Comparison of ENCODE assay signal across 10 mouse cellular contexts in the genomic region with DNA sequence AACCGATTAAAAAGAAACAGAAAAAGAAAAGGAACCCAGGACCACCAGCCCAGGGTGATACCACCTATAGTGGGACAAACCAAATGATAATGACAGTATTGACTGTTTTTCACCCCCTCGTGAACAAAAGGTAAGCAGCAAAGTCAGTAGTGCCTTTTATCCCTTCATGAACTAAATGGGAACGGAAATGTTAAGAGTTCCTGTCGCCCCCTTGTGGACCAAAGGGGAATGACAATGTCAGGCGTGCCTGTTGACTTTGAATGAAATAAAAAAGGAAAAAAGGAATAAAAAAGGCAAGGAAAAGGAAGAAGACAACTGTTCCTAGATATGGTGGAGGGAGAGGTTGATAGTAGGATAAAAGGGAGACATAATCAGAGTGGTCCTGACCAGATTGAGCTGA. TPM values are rescaled to one million over a fixed set of nuclear protein-coding genes. Genes with fewer than 3 reads are reported as not detected.
DNase-seq lines count a peak whose midpoint lies in the region; ATAC-seq and TF ChIP-seq lines count a peak whose summit lies in the region.
"Had no signal": no experiment of that assay in that cellular context is flagged by ENCODE, and none has a peak within 500 bp of the region (broad histone marks: within the 10 kb centered on the region; RNA-seq: fewer than 3 reads in every experiment).

No protein-coding gene starts in this region.

- no peak overlapping the region for H3K27ac ChIP-seq in hindbrain, embryonic 10.5 days
- no peak overlapping the region for H3K27ac ChIP-seq in hindbrain, embryonic 13.5 days
- no peak overlapping the region for H3K27ac ChIP-seq in liver, postnatal 0 days (ENCODE audit: low read depth)
- H3K27ac ChIP-seq: heart, embryonic 15.5 days; stomach, embryonic 15.5 days had no signal

- TF ChIP-seq EP300 in liver, postnatal 0 days (IDR thresholded peaks at IDR 0.05; ENCODE audit: low read depth) = no peak

- WGBS in hindbrain, embryonic 10.5 days = 33% methylated on average over 5 of the region's 5 CpGs
- WGBS in hindbrain, embryonic 13.5 days = 26% methylated on average over 5 of the region's 5 CpGs
- 22% methylated on average over 5 of the region's 5 CpGs for WGBS in liver, postnatal 0 days (ENCODE audit: insufficient replicate concordance)

- no peak overlapping the region for H3K4me3 ChIP-seq in hindbrain, embryonic 10.5 days
- H3K4me3 ChIP-seq in hindbrain, embryonic 13.5 days = no peak overlapping the region
- H3K4me3 ChIP-seq in liver, postnatal 0 days (ENCODE audit: low read depth, low read length) = no peak overlapping the region
- H3K4me3 ChIP-seq: heart, embryonic 15.5 days; stomach, embryonic 15.5 days had no signal

- H3K27me3 ChIP-seq in hindbrain, embryonic 10.5 days (ENCODE audit: insufficient read depth, poor library complexity, severe bottlenecking) = no peaks in the 10 kb centered on the region
- no peaks in the 10 kb centered on the region for H3K27me3 ChIP-seq in hindbrain, embryonic 13.5 days
- H3K27me3 ChIP-seq in liver, postnatal 0 days (ENCODE audit: insufficient read depth, low read length) = no peaks in the 10 kb centered on the region
- H3K27me3 ChIP-seq: heart, embryonic 15.5 days; stomach, embryonic 15.5 days had no signal

- H3K4me2 ChIP-seq in hindbrain, embryonic 13.5 days = no peak overlapping the region
- no peak overlapping the region for H3K4me2 ChIP-seq in liver, postnatal 0 days (ENCODE audit: low read depth, low read length)
- H3K4me2 ChIP-seq: heart, embryonic 15.5 days; stomach, embryonic 15.5 days had no signal

- H3K4me1 ChIP-seq in hindbrain, embryonic 10.5 days (replicated peaks) = no peaks in the 10 kb centered on the region
- H3K4me1 ChIP-seq in hindbrain, embryonic 13.5 days (replicated peaks) = no peaks in the 10 kb centered on the region
- H3K4me1 ChIP-seq in liver, postnatal 0 days (ENCODE audit: insufficient read depth) = no peaks in the 10 kb centered on the region
- H3K4me1 ChIP-seq: heart, embryonic 15.5 days; stomach, embryonic 15.5 days had no signal

- TF ChIP-seq CTCF in liver, postnatal 0 days (IDR thresholded peaks at IDR 0.05; ENCODE audit: low read depth) = peak; percentile 72

- H3K9ac ChIP-seq in hindbrain, embryonic 13.5 days = no peak overlapping the region
- no peak overlapping the region for H3K9ac ChIP-seq in liver, postnatal 0 days (replicated peaks)
- H3K9ac ChIP-seq: heart, embryonic 15.5 days; stomach, embryonic 15.5 days had no signal

- peak; percentile 22 for DNase-seq in hindbrain, embryonic 10.5 days (ENCODE audit: low spot score)
- peak; percentile 13 for DNase-seq in urinary bladder, postnatal 14 days (ENCODE audit: low spot score)
- DNase-seq in urinary bladder, postnatal 36 days (ENCODE audit: low spot score in 2 of 2) = no peak
- DNase-seq in embryo, embryonic 11 days = peak; percentile 42
- DNase-seq in liver, postnatal 0 days = peak; percentile 27
- no peak for DNase-seq in spleen, adult 12 weeks (ENCODE audit: low spot score)
- DNase-seq in Muller cell, postnatal 12 days (ENCODE audit: inconsistent ontology term) = no peak

- no peaks in the 10 kb centered on the region for H3K36me3 ChIP-seq in hindbrain, embryonic 10.5 days
- no peaks in the 10 kb centered on the region for H3K36me3 ChIP-seq in hindbrain, embryonic 13.5 days
- H3K36me3 ChIP-seq in liver, postnatal 0 days (replicated peaks; ENCODE audit: insufficient read depth, low read length) = no peaks in the 10 kb centered on the region
- H3K36me3 ChIP-seq: heart, embryonic 15.5 days; stomach, embryonic 15.5 days had no signal

- no peak for ATAC-seq in hindbrain, embryonic 13.5 days (ENCODE audit: low FRiP score)
- ATAC-seq in liver, postnatal 0 days = no peak

- H3K9me3 ChIP-seq in hindbrain, embryonic 10.5 days = no peaks in the 10 kb centered on the region
- H3K9me3 ChIP-seq in hindbrain, embryonic 13.5 days = no peaks in the 10 kb centered on the region
- H3K9me3 ChIP-seq in liver, postnatal 0 days (ENCODE audit: low read length) = no peaks in the 10 kb centered on the region
- H3K9me3 ChIP-seq: heart, embryonic 15.5 days; stomach, embryonic 15.5 days had no signal

RNA-seq across cellular contexts. Expression of gene Rhox5, which starts 6.5 kb away (rescaled TPM):
- 1.5 TPM in 2 replicates for polyA plus RNA-seq in hindbrain, embryonic 10.5 days (2016; fragmentation: Nextera tagmentation; extraction: Ambion mirVana)
- polyA plus RNA-seq in hindbrain, embryonic 13.5 days (2015; fragmentation: Nextera tagmentation; extraction: Ambion mirVana) = 0.36 TPM in 1 of 2 replicates, not detected in the other
- polyA plus RNA-seq in liver, postnatal 0 days (2015; fragmentation: Nextera tagmentation; extraction: Ambion mirVana) = 1.3 and 1.4 TPM in 2 replicates

RNA-seq across cellular contexts. Expression of gene Rhox6, which starts 15.5 kb away (rescaled TPM):
- not detected in 2 replicates for polyA plus RNA-seq in hindbrain, embryonic 10.5 days (2016; fragmentation: Nextera tagmentation; extraction: Ambion mirVana)
- polyA plus RNA-seq in hindbrain, embryonic 13.5 days (2015; fragmentation: Nextera tagmentation; extraction: Ambion mirVana) = not detected in 2 replicates
- polyA plus RNA-seq in liver, postnatal 0 days (2015; fragmentation: Nextera tagmentation; extraction: Ambion mirVana) = not detected in 2 replicates
- polyA plus RNA-seq: heart, embryonic 15.5 days; stomach, embryonic 15.5 days had no signal

RNA-seq across cellular contexts. Expression of gene Rhox7a, which starts 20.3 kb away (rescaled TPM):
- polyA plus RNA-seq in hindbrain, embryonic 10.5 days (2016; fragmentation: Nextera tagmentation; extraction: Ambion mirVana) = not detected in 2 replicates
- polyA plus RNA-seq in hindbrain, embryonic 13.5 days (2015; fragmentation: Nextera tagmentation; extraction: Ambion mirVana) = not detected in 2 replicates
- polyA plus RNA-seq in liver, postnatal 0 days (2015; fragmentation: Nextera tagmentation; extraction: Ambion mirVana) = not detected in 2 replicates
- polyA plus RNA-seq: heart, embryonic 15.5 days; stomach, embryonic 15.5 days had no signal

Comparison
In these comparisons a context has a peak if more than half of its experiments do, and no peak if none do; other contexts are left out.
1. DNase-seq: peak in hindbrain, embryonic 10.5 days (single experiment), urinary bladder, postnatal 14 days (single experiment), embryo, embryonic 11 days (single experiment) and liver, postnatal 0 days (single experiment); none in urinary bladder, postnatal 36 days (0 of 2), spleen, adult 12 weeks (single experiment) and Muller cell, postnatal 12 days (single experiment).